Mouse (Mus musculus): Measurements from ENCODE around the gene Stum. TPM values are rescaled to one million over a fixed set of nuclear protein-coding genes. Genes with fewer than 3 reads are reported as not detected.

Stum gene
- polyA plus RNA-seq, 2 experiments from 2014 or later = not detected

DNA sequence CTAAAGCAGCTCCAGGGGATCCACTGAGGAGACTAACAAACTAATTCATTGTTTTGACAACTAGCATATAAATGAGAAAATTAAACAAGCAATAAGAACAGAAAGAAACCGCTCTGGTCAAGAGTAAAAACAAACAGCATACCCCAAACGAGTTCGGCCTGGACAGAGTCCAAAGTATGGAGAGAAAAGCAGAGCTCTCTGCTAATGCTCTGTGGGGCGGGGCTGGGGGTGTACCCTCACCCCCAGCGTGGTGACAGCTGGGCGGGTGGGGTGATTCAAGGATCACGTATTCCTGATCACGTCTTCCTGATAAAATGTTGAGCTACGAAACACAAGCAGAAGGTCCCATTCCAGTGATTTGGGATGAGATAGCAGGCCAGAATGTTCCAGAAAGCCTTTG lies 9.5 kb upstream of the Stum start:
- ATAC-seq = no peak

DNA sequence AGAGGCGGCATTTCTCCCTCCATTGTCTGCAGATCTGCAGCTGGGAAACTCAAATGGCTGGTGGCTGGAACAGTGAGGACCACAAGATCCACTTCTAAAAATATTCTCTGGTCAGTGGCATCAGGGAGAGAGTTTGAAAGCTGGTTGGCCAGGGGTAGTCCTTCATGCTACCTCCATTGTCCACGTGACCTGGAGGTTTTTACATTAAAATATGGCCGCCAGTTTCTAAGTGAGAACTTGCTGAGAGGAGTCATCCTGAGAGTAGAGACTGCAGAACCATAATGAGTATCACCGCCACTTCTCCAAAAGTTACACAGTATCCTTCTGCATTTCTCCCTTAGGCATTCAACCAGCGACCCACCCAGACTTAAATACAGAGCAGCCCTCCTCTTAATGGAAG lies 2.0 kb upstream of the Stum start:
- no peak for ATAC-seq

- ATAC-seq = no peak
These were observed 385 bp downstream of the Stum start for GRCm38 (mm10) chr1:180482840-180483398.

DNA sequence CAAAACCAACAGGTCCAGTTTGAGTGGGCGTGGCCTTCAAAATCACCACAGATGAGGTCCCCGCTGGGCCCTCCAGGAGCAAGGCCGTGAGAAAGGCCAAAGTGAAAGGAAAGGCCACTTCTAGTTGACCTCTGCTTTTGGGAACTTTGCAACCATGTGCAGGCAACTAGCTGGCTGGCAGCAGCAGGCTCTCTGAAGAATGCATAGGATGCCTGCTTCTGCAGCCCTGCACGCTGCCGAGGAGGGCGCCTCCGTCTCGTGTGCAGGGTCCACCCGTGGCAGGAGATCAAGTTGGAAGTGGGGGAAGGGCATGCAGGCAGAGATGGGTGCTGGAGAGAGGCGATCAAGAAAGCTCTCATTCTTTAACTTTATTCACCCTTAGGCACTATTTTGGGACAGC lies 1.3 kb downstream of the Stum start:
- no peak for ATAC-seq

GRCm38 (mm10) chr1:180481331-180481730 lies 2.0 kb downstream of the Stum start:
- ATAC-seq = no peak

- no peak for ATAC-seq
These were observed 3.0 kb downstream of the Stum start for GRCm38 (mm10) chr1:180480325-180480724.

- ATAC-seq = no peak
These were observed 9.7 kb downstream of the Stum start for GRCm38 (mm10) chr1:180473566-180473965.

GRCm38 (mm10) chr1:180468004-180468403 lies 15.3 kb downstream of the Stum start:
- no peak for ATAC-seq

GRCm38 (mm10) chr1:180465620-180466019 lies 17.7 kb downstream of the Stum start:
- no peak for ATAC-seq

GRCm38 (mm10) chr1:180464357-180464756 lies 18.9 kb downstream of the Stum start:
- ATAC-seq = no peak

GRCm38 (mm10) chr1:180462983-180463475 lies 20.3 kb downstream of the Stum start:
- no peak for ATAC-seq

- no peak for ATAC-seq
These were observed 20.9 kb downstream of the Stum start for GRCm38 (mm10) chr1:180462396-180462795.

GRCm38 (mm10) chr1:180460721-180461120 lies 22.6 kb downstream of the Stum start:
- no peak for ATAC-seq

GRCm38 (mm10) chr1:180458680-180459079 lies 24.6 kb downstream of the Stum start:
- no peak for ATAC-seq

DNA sequence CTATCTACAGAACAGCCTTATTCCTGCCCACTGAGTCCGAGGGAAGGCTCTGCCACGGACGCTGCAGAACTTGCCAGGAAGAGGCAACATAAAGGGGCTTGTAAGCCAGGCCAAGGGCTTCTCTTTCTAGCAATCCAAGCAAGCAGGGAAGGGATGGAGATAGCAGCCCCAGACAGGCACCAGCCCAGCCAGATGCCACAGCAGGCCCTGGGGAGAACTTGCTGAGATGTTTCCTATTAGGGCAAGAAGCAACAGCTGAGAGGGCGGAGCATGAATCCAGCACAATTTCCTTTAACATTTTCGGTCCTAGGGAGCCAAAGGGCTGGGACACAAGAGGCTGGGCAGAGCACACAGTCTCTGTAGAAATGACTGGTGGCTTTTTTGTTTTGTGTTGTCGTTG lies 25.0 kb downstream of the Stum start:
- ATAC-seq = no peak

- no peak for ATAC-seq
These were observed 33.7 kb downstream of the Stum start for GRCm38 (mm10) chr1:180449641-180450040.

DNA sequence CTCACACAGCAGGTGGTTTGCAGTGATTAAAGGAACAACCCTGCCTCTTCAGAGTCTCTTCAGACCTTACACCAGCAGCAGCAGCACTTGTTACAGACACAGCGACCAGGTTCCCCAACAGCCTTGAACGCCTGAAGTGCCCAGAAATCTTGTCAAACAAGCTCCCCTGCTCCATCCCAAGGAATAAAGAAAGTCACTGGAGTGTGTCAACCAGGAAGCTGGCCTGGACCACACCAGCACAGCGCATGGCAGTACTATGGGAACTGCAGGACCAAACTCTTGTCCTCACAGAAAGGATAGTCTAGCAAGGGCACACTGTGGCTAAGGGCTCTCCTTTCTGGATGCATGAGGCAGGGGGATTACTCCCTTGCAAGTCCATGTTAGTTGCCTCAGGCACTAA lies 38.9 kb downstream of the Stum start:
- ATAC-seq = no peak

- ATAC-seq = no peak
These were observed 43.8 kb downstream of the Stum start for GRCm38 (mm10) chr1:180439496-180439895.

DNA sequence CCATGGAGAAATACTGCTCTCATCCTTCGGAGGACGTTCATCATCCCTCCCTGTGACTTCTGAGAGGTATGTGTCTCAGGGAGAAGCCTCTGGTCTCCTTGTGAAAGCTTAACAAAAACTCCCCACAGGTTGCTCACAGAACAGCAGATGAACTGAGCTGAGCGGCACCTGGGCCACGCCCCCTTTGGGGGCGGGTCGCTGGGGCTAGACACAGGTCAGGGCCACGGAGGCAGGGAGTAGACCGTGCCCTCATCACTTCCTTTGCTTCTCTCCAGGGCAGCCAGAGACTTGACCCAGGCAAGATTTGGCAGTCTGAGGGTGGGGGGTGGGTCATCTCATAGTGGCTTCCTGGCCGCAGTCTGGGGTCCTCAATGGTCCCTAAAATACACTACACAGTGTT lies 48.4 kb downstream of the Stum start:
- ATAC-seq = no peak

GRCm38 (mm10) chr1:180433796-180434566 lies 49.3 kb downstream of the Stum start:
- ATAC-seq = no peak

DNA sequence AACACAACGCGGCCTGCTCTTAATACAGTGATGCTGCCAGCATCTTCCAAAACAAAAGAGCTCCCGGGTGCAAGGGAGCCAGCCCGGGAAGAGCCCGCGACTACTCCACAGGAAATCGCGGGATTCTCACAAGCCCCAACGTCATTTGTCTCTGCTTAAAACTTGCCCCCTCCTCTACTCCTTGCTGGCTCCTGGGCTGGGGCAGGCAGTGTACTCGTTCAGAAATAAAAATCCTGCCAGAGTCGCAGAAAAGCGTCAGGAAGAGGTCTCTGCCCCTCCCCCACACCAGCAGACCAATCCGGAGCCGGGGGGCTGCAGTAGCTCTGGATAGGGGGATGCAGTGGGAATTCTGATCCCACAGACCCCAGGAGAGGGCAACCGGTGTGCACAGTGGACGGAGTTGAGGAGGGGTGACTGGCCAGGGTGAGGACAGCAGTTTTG lies 50.2 kb downstream of the Stum start:
- ATAC-seq = no peak

DNA sequence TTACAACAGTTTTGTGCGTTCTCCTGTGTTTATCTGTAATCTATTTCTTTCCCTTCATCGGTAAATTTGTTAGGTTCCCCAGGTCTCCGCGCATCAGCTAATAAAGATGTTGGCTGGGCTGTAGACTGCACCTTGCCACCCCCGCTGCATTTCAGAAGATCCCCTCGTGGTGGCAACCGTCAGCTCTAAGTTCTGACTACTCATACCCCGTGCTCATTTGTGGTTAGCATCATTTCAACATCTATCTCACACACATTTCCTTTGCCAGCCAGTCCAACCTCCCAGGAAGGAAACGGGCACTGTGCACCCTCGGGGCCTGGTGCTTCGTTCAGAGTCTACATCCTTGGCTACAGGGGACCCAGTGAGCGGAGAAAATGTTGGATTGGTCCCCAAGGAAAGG lies 51.5 kb downstream of the Stum start:
- peak; percentile 89 for ATAC-seq

GRCm38 (mm10) chr1:180429819-180430218 lies 53.5 kb downstream of the Stum start:
- no peak for ATAC-seq

GRCm38 (mm10) chr1:180428871-180429270 lies 54.4 kb downstream of the Stum start:
- no peak for ATAC-seq

All from CD4-positive, CD25-positive, alpha-beta regulatory T cell, adult 4 months (primary cell).